Mouse (Mus musculus): ENCODE data around the gene Enox1.

DNA sequence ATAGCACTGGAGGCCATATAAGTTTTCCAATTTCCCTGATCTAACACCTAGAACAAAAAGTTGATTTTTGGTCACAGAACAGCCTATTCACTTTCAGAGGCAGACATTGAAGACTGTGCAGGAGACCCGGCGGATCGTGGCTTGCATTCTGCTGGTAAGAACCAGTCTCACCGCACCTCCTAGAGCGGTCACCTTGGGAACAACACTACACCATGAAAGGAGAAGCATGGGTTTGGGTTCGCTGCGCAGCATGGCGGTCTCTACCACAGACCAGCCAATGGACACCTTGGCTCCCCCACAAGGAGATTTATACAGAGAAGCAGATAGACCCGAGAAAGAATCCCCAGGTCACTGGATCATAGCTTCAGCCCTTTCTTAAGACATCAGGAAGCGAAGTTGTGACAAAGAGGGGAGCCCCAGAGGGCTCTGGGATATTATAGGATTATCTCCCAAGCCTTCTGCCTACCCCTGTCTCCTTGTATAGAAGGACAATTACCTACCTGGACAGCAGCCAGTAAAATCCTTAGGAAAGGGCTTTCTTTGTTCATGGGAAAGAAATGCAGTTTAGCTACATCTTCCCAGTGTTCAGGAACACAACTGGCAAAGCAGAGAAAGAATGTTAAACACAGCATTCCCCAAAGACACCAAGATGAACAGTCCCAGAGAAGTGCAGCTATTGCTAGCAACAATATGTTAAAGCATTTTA, 476.1 kb downstream of the Enox1 start:
- TF ChIP-seq POLR2A (IDR thresholded peaks at IDR 0.05; ENCODE audit: borderline replicate concordance, low read depth, low read length) (no peak), CTCF (IDR thresholded peaks at IDR 0.05; ENCODE audit: low read depth, low read length) (no peak)
